Mouse (Mus musculus): ENCODE data around the gene Asgr1. TPM values are rescaled to one million over a fixed set of nuclear protein-coding genes. Genes with fewer than 3 reads are reported as not detected.

Asgr1 gene
- polyA plus RNA-seq, 1 experiment from 2014 or later = not detected

DNA sequence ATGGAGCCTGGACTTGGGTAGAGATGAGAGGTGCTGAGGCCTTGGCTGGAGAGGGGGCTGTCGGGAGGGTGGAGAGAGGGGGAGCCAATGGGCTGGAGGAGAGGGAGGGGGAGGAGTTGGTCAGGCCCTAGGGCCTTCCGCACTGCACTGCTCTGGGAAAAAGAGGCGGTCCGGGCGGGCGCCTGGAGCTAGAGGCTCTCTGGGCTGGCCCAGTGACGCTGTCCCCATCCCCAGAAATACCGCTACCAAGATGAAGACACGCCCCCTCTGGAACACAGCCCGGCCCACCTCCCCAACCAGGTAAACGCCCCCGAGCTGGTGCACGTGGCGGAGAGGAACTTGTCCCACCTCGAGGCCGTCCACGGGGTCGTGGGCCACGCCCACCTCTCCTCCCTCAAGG, 27.2 kb upstream of the Asgr1 start:
- ATAC-seq (no peak), DNase-seq (ENCODE audit: low read depth, low spot score) (no peak)
- in situ Hi-C loops (cut with MboI; ENCODE audit: low pct_unique_long_range_greater_than_20kb) = no loop called here

DNA sequence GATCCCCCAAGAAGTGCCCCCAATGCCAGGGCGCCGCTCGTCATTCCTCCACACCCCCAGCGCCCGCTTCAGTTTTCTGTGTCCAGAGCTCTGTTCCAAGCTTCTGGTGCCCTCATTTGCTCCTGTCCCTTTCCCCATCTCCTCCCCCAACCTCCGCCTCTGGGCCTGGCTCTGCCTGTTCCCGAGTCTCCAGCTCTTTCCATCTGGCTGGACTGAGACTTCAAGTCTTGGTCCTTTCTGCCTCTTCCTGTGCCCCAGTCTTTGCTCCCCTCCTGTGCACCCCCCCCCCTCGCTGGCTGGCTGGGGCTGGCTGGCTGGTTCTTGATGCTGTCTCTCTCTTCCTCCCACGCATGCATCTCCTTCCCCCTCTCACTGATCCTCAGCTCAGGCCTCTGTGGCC, 26.5 kb upstream of the Asgr1 start:
- ChIA-PET POLR2A (interaction anchor here (1.2 kb wide), 1 partner anchor 12 kb away, joined by 3 read pairs; the partner anchor contains the start of gene Acadvl), CTCF (interaction anchor here (0.8 kb wide), 1 partner anchor 43 kb away, joined by 4 read pairs; no protein-coding TSS in a partner anchor)
- in situ Hi-C loops (cut with MboI; ENCODE audit: low pct_unique_long_range_greater_than_20kb) = no loop called here
- TF ChIP-seq CTCF (IDR thresholded peaks at IDR 0.05) = no peak
- ATAC-seq (no peak), DNase-seq (ENCODE audit: low read depth, low spot score) (no peak)
- no peaks in the 10 kb centered on the region for H3K27me3 ChIP-seq

More for the DNA sequence above, 27.2 kb upstream of the Asgr1 start:
- POLR2A ChIA-PET = interaction anchor here (1.2 kb wide), 1 partner anchor 11 kb away, joined by 3 read pairs; the partner anchor contains the start of gene Acadvl
- no peak for TF ChIP-seq CTCF (IDR thresholded peaks at IDR 0.05)
- no peaks in the 10 kb centered on the region for H3K27me3 ChIP-seq
- CTCF ChIA-PET = interaction anchor here (0.8 kb wide), 1 partner anchor 44 kb away, joined by 4 read pairs; no protein-coding TSS in a partner anchor

DNA sequence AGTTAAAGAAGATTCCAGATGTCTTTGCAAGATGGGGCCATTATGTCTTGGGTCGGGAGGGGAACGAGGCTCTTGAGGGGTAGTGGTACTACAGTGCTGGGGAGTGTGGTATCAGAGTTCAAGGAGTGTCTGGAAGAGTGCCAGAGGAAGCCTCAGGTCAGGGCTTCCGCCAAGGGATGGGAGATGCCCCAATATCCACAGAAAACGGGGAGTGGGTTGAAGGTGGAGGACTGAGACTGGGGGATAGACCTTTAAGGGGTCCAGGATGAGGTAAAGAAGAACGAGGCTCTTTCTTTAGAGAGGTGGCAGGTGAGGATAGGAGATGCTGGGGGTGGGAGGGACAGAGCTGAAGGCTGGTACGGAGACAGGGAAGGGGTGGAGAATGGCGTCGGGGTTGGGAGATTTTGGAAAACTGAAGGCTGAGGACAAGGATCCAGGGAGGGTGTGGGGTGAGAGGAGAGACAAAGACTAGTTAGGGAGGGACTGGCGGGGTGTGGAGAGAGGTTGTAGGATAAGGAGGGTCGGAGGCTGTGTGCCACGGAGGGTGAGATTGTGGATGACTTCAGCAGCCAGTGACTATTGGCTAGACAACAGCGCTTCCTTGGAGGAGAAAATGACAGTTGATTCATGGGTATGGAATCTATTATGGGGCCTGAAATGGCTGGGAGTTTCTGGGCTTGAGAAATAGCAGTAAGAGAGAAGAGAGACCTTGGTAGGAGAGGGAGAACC, 25.3 kb upstream of the Asgr1 start:
- in situ Hi-C loops (cut with MboI; ENCODE audit: low pct_unique_long_range_greater_than_20kb) = no loop called here
- H3K27me3 ChIP-seq = no peaks in the 10 kb centered on the region
- POLR2A ChIA-PET = interaction anchor here (1.0 kb wide), 1 partner anchor 32 kb away, joined by 3 read pairs; no protein-coding TSS in a partner anchor
- CTCF ChIA-PET = no interaction called here
- ATAC-seq (peak; percentile 60), DNase-seq (ENCODE audit: low read depth, low spot score) (no peak)
- no peak for TF ChIP-seq CTCF (IDR thresholded peaks at IDR 0.05)

DNA sequence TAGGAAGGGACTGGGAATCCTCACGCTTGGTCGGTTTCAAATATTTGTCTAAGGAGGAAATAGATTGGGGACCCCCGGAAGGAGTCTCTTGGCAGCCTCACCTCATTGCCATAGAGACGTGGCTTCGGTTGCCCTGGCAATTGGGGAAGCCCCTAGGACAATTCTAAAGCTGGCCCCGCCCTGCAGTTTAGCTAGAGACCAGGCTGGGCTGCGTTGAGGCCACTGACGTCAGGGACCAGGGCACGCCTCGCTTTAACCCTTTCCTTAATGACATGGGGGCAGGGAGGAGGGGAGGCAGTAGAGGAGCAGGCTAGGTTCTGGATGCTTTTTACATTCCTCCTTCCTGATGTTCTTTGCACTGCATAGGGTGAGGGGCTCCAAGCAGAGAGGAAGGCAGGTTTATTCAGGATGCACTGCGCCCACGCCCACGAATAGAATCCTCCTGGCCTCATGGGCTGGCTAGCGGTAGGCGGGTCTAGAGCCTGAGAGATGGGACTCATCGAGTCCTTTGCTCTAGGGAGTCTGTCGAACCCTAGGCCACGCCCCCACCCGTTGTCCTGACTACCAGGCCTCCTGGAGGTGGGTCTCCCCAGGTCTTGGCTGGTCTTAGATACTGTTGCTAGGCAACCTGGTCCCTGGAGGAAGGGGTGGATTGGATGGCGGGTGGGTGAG, 24.6 kb upstream of the Asgr1 start:
- ChIA-PET CTCF (no interaction called here), POLR2A (no interaction called here)
- ATAC-seq (peak; percentile 55), DNase-seq (ENCODE audit: low read depth, low spot score) (peak; percentile 85)
- no peaks in the 10 kb centered on the region for H3K27me3 ChIP-seq
- in situ Hi-C loops (cut with MboI; ENCODE audit: low pct_unique_long_range_greater_than_20kb) = no loop called here
- no peak for TF ChIP-seq CTCF (IDR thresholded peaks at IDR 0.05)

DNA sequence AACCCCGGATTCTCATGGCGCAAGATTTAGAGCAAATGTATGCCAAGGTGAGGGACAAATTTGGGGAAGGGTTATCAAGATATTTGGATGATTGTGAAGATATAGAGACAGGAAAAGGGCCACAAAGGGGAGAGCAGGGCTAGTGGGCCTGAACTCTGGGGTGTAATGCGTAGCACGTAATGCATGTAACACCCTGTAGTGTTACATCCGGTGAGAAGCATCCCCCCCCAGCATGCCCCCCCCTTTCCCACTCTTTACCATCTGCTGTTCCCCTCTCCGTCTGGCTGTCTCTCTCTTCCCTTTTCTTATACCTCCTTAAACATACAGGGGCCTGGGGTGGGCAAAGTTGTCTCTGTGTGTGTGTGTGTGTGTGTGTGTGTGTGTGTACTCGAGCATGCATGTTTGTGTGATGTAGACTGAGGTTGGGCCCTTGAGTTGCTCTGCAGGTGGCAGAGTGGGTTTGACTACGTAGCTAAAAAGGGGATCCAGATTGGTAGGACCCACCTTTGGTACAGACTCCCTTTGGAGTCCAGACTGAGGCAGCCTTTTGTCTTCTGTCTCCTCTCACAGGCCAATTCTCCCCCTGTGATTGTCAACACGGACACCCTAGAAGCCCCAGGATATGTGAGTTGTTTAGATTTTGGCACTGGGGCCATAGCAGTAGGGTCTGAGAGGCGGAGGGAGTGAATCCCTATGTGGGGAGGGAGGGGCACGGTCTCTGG, 23.9 kb upstream of the Asgr1 start:
- in situ Hi-C loops (cut with MboI; ENCODE audit: low pct_unique_long_range_greater_than_20kb) = no loop called here
- POLR2A ChIA-PET = no interaction called here
- H3K27me3 ChIP-seq = no peaks in the 10 kb centered on the region
- DNase-seq (ENCODE audit: low read depth, low spot score) = no peak
- no peak for ATAC-seq
- TF ChIP-seq CTCF (IDR thresholded peaks at IDR 0.05) = no peak
- CTCF ChIA-PET = no interaction called here

DNA sequence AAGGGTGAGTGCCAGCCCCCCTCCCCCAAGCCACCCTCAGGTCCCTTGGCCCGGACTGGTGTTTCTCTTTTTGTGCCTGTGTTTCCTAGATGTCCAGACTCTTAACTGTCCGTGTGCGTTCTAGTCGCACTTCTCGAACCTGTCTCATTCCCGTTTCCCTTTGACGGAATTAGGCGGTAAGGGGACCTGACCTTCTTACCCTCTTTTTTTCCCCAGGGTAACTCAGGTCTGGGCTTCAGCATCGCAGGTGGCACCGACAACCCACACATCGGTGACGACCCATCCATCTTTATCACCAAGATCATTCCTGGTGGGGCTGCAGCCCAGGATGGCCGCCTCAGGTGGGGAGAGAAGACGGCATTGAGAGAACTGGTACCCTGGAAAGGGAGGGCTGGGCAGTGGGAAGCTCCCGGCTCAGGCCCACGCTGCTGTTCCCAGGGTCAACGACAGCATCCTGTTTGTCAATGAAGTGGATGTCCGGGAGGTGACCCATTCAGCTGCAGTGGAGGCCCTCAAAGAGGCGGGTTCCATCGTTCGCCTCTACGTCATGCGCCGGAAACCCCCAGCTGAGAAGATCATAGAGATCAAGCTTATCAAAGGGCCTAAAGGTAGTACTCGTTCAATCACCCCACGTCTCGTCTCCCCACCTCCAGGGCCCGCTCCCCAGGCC, 23.1 kb upstream of the Asgr1 start:
- ChIA-PET CTCF (no interaction called here), POLR2A (no interaction called here)
- in situ Hi-C loops (cut with MboI; ENCODE audit: low pct_unique_long_range_greater_than_20kb) = no loop called here
- no peaks in the 10 kb centered on the region for H3K27me3 ChIP-seq
- ATAC-seq (no peak), DNase-seq (ENCODE audit: low read depth, low spot score) (no peak)
- TF ChIP-seq CTCF (IDR thresholded peaks at IDR 0.05) = no peak

DNA sequence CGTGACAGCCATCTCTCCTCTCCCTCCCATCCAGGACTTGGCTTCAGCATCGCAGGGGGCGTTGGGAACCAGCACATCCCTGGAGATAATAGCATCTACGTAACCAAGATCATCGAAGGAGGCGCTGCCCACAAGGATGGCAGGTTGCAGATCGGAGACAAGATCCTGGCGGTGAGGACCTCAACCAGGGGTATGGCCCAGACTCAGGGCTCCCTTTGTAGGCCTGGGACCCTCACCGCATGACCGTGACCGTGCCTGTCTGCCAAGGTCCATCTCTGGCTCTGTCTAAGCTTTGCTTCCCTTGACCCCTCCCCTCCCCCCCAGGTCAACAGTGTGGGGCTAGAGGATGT, 22.6 kb upstream of the Asgr1 start:
- CTCF ChIA-PET = no interaction called here
- ATAC-seq = no peak
- no peaks in the 10 kb centered on the region for H3K27me3 ChIP-seq
- POLR2A ChIA-PET = no interaction called here
- TF ChIP-seq CTCF (IDR thresholded peaks at IDR 0.05) = no peak
- DNase-seq (ENCODE audit: low read depth, low spot score) = no peak
- in situ Hi-C loops (cut with MboI; ENCODE audit: low pct_unique_long_range_greater_than_20kb) = no loop called here

DNA sequence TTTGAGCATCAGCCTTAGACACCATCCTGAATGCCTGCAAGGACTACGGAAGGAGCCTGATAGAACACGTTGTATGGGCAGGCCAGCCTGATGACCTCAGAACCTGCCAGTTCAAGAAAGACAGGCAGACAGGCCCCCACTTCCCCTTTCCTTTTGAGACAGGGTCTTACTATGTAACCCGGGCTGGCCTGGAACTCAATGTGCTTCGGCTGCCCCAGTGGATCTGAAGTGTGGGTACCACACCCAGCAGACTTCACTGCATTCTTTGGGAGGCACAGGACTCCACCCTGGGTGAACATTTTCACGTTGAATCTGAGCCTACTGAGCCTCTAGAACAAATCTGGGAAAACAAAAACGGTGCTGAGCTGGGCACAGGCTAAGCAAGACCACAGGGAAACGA, 15.7 kb upstream of the Asgr1 start:
- ChIA-PET CTCF (interaction anchor here (1.4 kb wide), 1 partner anchor 16 kb away, joined by 4 read pairs; the partner anchor contains the start of gene Asgr1), POLR2A (no interaction called here)
- DNase-seq (ENCODE audit: low read depth, low spot score) = no peak
- in situ Hi-C loops (cut with MboI; ENCODE audit: low pct_unique_long_range_greater_than_20kb) = no loop called here
- peak; percentile 42 for ATAC-seq
- TF ChIP-seq CTCF (IDR thresholded peaks at IDR 0.05) = no peak
- no peaks in the 10 kb centered on the region for H3K27me3 ChIP-seq

DNA sequence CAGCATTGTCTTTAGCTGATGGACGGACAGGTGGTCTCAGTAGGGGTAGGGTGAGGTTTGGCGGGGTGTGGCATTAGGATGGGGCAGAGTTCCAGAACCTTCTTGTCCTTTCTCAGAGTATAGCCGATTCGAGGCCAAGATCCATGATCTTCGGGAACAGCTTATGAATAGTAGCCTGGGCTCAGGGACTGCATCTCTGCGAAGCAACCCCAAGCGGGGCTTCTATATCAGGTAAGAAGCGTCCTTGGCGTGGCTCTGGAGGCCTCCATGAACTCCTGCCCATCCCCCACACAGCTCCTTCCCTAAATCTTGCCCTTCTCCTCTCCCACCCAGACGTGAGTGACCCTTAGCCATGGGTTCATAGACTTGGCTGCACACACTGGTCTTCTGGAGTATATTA, 14.3 kb upstream of the Asgr1 start:
- ChIA-PET POLR2A (no interaction called here), CTCF (interaction anchor here (1.1 kb wide), 1 partner anchor 16 kb away, joined by 3 read pairs; no protein-coding TSS in a partner anchor)
- in situ Hi-C loops (cut with MboI; ENCODE audit: low pct_unique_long_range_greater_than_20kb) = no loop called here
- no peak for DNase-seq (ENCODE audit: low read depth, low spot score)
- H3K27me3 ChIP-seq = no peaks in the 10 kb centered on the region
- ATAC-seq = no peak
- no peak for TF ChIP-seq CTCF (IDR thresholded peaks at IDR 0.05)

DNA sequence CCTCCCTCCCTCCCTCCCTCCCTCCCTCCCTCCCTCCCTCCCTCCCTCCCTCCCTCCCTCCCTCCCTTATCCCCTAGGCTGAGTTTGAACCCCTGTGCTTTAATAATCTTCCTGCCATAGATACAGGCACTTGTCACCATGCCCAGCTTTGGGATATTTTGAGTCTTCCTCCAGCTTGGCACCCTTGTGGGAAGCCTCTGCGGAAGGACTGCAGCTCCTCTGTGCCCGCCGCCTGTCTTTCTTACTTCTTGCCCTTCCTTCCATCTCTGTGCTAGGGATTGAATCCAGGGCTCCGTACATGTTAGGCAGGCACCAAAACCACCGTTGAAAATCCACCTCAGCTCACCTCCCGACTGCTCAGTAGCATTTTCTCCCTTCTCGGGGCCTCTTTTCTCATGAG, 13.7 kb upstream of the Asgr1 start:
- POLR2A ChIA-PET = interaction anchor here (0.6 kb wide), 2 partner anchors 44 to 229 kb away, joined by 3 read pairs; no protein-coding TSS in a partner anchor
- in situ Hi-C loops (cut with MboI; ENCODE audit: low pct_unique_long_range_greater_than_20kb) = no loop called here
- CTCF ChIA-PET = interaction anchor here (1.1 kb wide), 1 partner anchor 15 kb away, joined by 3 read pairs; no protein-coding TSS in a partner anchor
- TF ChIP-seq CTCF (IDR thresholded peaks at IDR 0.05) = no peak
- DNase-seq (ENCODE audit: low read depth, low spot score) (no peak), ATAC-seq (no peak)
- no peaks in the 10 kb centered on the region for H3K27me3 ChIP-seq

Measured in Patski (cell line).